ENCODE assay signal across 17 mouse cellular contexts in genomic region chr8:117446344-117446997, GRCm38 (mm10). TPM values are rescaled to one million over a fixed set of nuclear protein-coding genes. Genes with fewer than 3 reads are reported as not detected.
DNase-seq lines count a peak whose midpoint lies in the region; ATAC-seq lines count a peak whose summit lies in the region.
"Had no signal": no experiment of that assay in that cellular context is flagged by ENCODE, and none has a peak within 500 bp of the region (broad histone marks: within the 10 kb centered on the region; RNA-seq: fewer than 3 reads in every experiment).

No protein-coding gene starts in this region.

- DNase-seq in embryonic facial prominence, embryonic 10.5 days (ENCODE audit: low spot score), result peak; percentile 55
- no peak for DNase-seq in urinary bladder, postnatal 14 days (ENCODE audit: low spot score)
- no peak for DNase-seq in thymus, adult 18-20 months
- no peak for DNase-seq in gastrocnemius, postnatal 25 days
- DNase-seq in ovary, postnatal 36 days (ENCODE audit: low spot score), result no peak
- DNase-seq: cerebellum, postnatal 36 days; heart, adult 2 months; heart, postnatal 14 days; liver, embryonic 13.5 days; lung, postnatal 4 days; right cerebral cortex, postnatal 4 days; thymus, postnatal 4 days had no signal

- H3K4me3 ChIP-seq in embryonic facial prominence, embryonic 10.5 days, result no peak overlapping the region
- no peak overlapping the region for H3K4me3 ChIP-seq in forebrain, embryonic 13.5 days
- H3K4me3 ChIP-seq in hindbrain, embryonic 16.5 days (ENCODE audit: low read length), result no peak overlapping the region
- H3K4me3 ChIP-seq in midbrain, embryonic 16.5 days (ENCODE audit: low read depth, low read length), result no peak overlapping the region
- H3K4me3 ChIP-seq: heart, adult 2 months; liver, embryonic 13.5 days; stomach, embryonic 15.5 days had no signal

- H3K4me2 ChIP-seq in forebrain, embryonic 13.5 days, result no peak overlapping the region
- H3K4me2 ChIP-seq in hindbrain, embryonic 16.5 days (ENCODE audit: low read length), result no peak overlapping the region
- H3K4me2 ChIP-seq in midbrain, embryonic 16.5 days (ENCODE audit: low read length), result no peak overlapping the region
- H3K4me2 ChIP-seq: liver, embryonic 13.5 days; stomach, embryonic 15.5 days had no signal

- H3K4me1 ChIP-seq in embryonic facial prominence, embryonic 10.5 days, result peaks cover 19% of the 10 kb centered on the region
- peaks cover 27% of the 10 kb centered on the region for H3K4me1 ChIP-seq in forebrain, embryonic 13.5 days
- peaks cover 6% of the 10 kb centered on the region for H3K4me1 ChIP-seq in hindbrain, embryonic 16.5 days (ENCODE audit: control insufficient read depth, insufficient read depth, low read depth, low read length)
- H3K4me1 ChIP-seq in midbrain, embryonic 16.5 days (ENCODE audit: control insufficient read depth, insufficient read depth, low read length), result peaks cover 8% of the 10 kb centered on the region; the same call in 1 of the 2 replicates
- H3K4me1 ChIP-seq: stomach, embryonic 15.5 days had no signal

- ATAC-seq in forebrain, embryonic 13.5 days, result peak; percentile 73
- ATAC-seq in hindbrain, embryonic 16.5 days, result 0 out of 2 replicates have a peak, but pooled peaks have one; percentile 31
- ATAC-seq in midbrain, embryonic 16.5 days, result 0 out of 2 replicates have a peak, but pooled peaks have one; percentile 12

- H3K36me3 ChIP-seq in embryonic facial prominence, embryonic 10.5 days (replicated peaks), result peaks cover 81% of the 10 kb centered on the region
- peaks cover 59% of the 10 kb centered on the region for H3K36me3 ChIP-seq in forebrain, embryonic 13.5 days (ENCODE audit: poor library complexity, severe bottlenecking)
- H3K36me3 ChIP-seq in hindbrain, embryonic 16.5 days (ENCODE audit: control insufficient read depth, insufficient read depth, low read length), result peaks cover 5% of the 10 kb centered on the region; the same call in 1 of the 2 replicates
- H3K36me3 ChIP-seq in midbrain, embryonic 16.5 days (ENCODE audit: control insufficient read depth, insufficient read depth, low read length), result peaks cover 13% of the 10 kb centered on the region

- H3K27me3 ChIP-seq in embryonic facial prominence, embryonic 10.5 days (replicated peaks; ENCODE audit: low read depth, poor library complexity, severe bottlenecking), result no peaks in the 10 kb centered on the region
- H3K27me3 ChIP-seq in forebrain, embryonic 13.5 days, result no peaks in the 10 kb centered on the region
- H3K27me3 ChIP-seq in hindbrain, embryonic 16.5 days (replicated peaks; ENCODE audit: control insufficient read depth, insufficient read depth, low read length), result no peaks in the 10 kb centered on the region
- no peaks in the 10 kb centered on the region for H3K27me3 ChIP-seq in midbrain, embryonic 16.5 days (ENCODE audit: control insufficient read depth, insufficient read depth, low read depth, low read length)
- H3K27me3 ChIP-seq: liver, embryonic 13.5 days; stomach, embryonic 15.5 days had no signal

- H3K9me3 ChIP-seq in embryonic facial prominence, embryonic 10.5 days, result no peaks in the 10 kb centered on the region
- H3K9me3 ChIP-seq in forebrain, embryonic 13.5 days (replicated peaks), result no peaks in the 10 kb centered on the region
- no peaks in the 10 kb centered on the region for H3K9me3 ChIP-seq in hindbrain, embryonic 16.5 days (ENCODE audit: control insufficient read depth, low read length)
- H3K9me3 ChIP-seq in midbrain, embryonic 16.5 days (replicated peaks; ENCODE audit: control insufficient read depth, low read length, poor library complexity, severe bottlenecking), result no peaks in the 10 kb centered on the region
- H3K9me3 ChIP-seq: liver, embryonic 13.5 days; stomach, embryonic 15.5 days had no signal

- H3K9ac ChIP-seq in forebrain, embryonic 13.5 days, result peak overlapping the region; percentile 21; the same call in 1 of the 2 replicates
- peak overlapping the region; percentile 15; the same call in 1 of the 2 replicates for H3K9ac ChIP-seq in hindbrain, embryonic 16.5 days (ENCODE audit: low read depth, low read length)
- H3K9ac ChIP-seq in midbrain, embryonic 16.5 days (ENCODE audit: low read depth, low read length), result no peak overlapping the region
- H3K9ac ChIP-seq: liver, embryonic 13.5 days; stomach, embryonic 15.5 days had no signal

- H3K27ac ChIP-seq in embryonic facial prominence, embryonic 10.5 days (replicated peaks), result no peak overlapping the region
- H3K27ac ChIP-seq in forebrain, embryonic 13.5 days, result peak overlapping the region; percentile 84
- no peak overlapping the region; the same call in 1 of the 2 replicates for H3K27ac ChIP-seq in hindbrain, embryonic 16.5 days (ENCODE audit: low read depth, low read length)
- no peak overlapping the region for H3K27ac ChIP-seq in midbrain, embryonic 16.5 days (ENCODE audit: low read length)
- H3K27ac ChIP-seq: heart, adult 2 months; kidney, postnatal 0 days; liver, embryonic 13.5 days; stomach, embryonic 15.5 days had no signal

- 53% methylated on average over 15 of the region's 15 CpGs for WGBS in embryonic facial prominence, embryonic 10.5 days
- WGBS in forebrain, embryonic 13.5 days, result 39% methylated on average over 15 of the region's 15 CpGs
- 40% methylated on average over 15 of the region's 15 CpGs for WGBS in hindbrain, embryonic 16.5 days
- WGBS in midbrain, embryonic 16.5 days, result 60% methylated on average over 15 of the region's 15 CpGs

RNA-seq across cellular contexts. Expression of gene Plcg2, which starts 51.6 kb away (rescaled TPM):
- 5.4 and 5.8 TPM in 2 replicates for polyA plus RNA-seq in embryonic facial prominence, embryonic 10.5 days (2016; fragmentation: Nextera tagmentation; extraction: Ambion mirVana)
- 0.84 and 1.0 TPM in 2 replicates for polyA plus RNA-seq in forebrain, embryonic 13.5 days (2015; fragmentation: Nextera tagmentation; extraction: Ambion mirVana)
- 1.3 and 1.5 TPM in 2 replicates for polyA plus RNA-seq in hindbrain, embryonic 16.5 days (2015; fragmentation: Nextera tagmentation; extraction: Ambion mirVana)
- 0.89 and 1.2 TPM in 2 replicates for polyA plus RNA-seq in midbrain, embryonic 16.5 days (2015; fragmentation: Nextera tagmentation; extraction: Ambion mirVana)
- 1 to 10 TPM in 1 of 2 experiments, under 1 TPM in 1; 0.77 to 1.5 TPM for total RNA-seq in gastrocnemius, postnatal 25 days (2021)

Comparison
In these comparisons a context has a peak if more than half of its experiments do, and no peak if none do; other contexts are left out.
1. ATAC-seq: peak in every context shown above with its lines; median percentile 73 in forebrain, embryonic 13.5 days; 31 in hindbrain, embryonic 16.5 days; 12 in midbrain, embryonic 16.5 days.